Mouse (Mus musculus): ENCODE data around the gene Mlip. TPM values are rescaled to one million over a fixed set of nuclear protein-coding genes. Genes with fewer than 3 reads are reported as not detected.

The Mlip gene
- 0.23 TPM in 1 of 2 replicates, not detected in the other for polyA plus RNA-seq (2015; fragmentation: Nextera tagmentation; extraction: Ambion mirVana)

GRCm38 (mm10) chr9:77352432-77353175 is at the start of gene Mlip:
Mlip (minus strand) TSS chr9:77352969.

Other genes with a start within 250 kb of the Mlip start
- gene Lrrc1, start 191.9 kb upstream of the Mlip start, polyA plus RNA-seq (2015; fragmentation: Nextera tagmentation; extraction: Ambion mirVana): 4.4 and 4.6 TPM in 2 replicates